Mouse (Mus musculus) embryo, embryonic 11 days (tissue): ENCODE results near the gene Kidins220.

Source experiments
- DNase-seq: peaks from one replicate; pipeline ENCODE4 v3.0.0-alpha.2; 2015

The Kidins220 gene

GRCm38 (mm10) chr12:25093241-25093774, 118.6 kb downstream of the Kidins220 start:
- peak; percentile 31 for DNase-seq

- peak; percentile 64 for DNase-seq
These were observed 120.1 kb downstream of the Kidins220 start for GRCm38 (mm10) chr12:25094621-25095521.

DNA sequence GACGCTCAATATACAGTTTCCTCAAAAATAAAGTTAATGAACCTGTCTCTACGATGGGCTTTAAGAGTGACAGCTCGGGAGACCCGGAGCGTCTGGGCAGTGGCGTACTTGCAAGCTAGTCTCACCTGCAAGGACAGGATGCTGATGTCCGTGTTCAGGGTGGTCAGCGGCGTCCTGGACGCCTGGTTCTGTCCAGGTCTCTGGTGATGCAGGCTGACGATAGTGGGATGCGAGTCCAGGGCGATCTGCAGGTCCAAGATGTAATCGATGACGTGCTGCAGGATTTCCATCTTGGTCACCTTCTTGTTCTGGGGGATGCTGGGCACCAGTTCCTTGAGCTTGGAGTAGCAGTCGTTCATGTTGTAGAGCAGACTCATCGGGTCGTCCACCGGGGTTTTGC, 120.8 kb downstream of the Kidins220 start:
- DNase-seq: no peak

- DNase-seq: peak; percentile 97
These were observed 121.4 kb downstream of the Kidins220 start for GRCm38 (mm10) chr12:25095974-25096639.

GRCm38 (mm10) chr12:25096640-25097051, 121.9 kb downstream of the Kidins220 start:
- peak; percentile 71 for DNase-seq

DNA sequence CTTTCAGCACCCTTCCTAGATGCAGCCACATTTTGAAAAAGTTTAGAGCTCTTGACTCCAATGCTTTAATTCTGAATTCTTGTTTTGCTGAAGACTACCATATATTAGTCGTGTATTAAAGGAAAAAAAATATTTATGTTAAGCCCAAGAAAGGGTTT, 122.2 kb downstream of the Kidins220 start, which contains the start of gene Id2:
Id2 (minus strand) TSS at position 89 of the 158 bp plus-strand sequence.
- no peak for DNase-seq

GRCm38 (mm10) chr12:25097210-25098160, 122.8 kb downstream of the Kidins220 start:
- peak; percentile 85 for DNase-seq

DNA sequence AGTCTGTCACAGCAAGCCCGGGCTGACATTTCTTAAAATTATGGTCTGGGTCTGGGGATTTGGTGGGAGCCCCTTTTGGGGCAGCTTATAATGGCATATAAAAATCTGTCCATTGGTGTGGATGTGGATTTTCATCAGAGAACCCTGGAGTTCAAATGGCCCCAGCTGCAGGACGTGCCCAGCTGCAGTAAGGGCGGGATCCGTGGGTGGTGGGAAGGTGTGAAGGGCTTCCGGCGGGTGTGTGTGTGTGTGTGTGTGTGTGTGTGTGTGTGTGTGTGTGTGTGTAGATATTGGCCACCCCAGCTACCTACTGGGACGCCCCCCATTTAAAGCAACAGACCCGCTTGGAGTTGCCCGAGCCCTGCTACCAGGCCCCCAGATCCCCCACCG, 123.4 kb downstream of the Kidins220 start:
- DNase-seq: no peak

GRCm38 (mm10) chr12:25098561-25099312, 124.0 kb downstream of the Kidins220 start:
- peak; percentile 99 for DNase-seq

- DNase-seq: peak; percentile 87
These were observed 124.5 kb downstream of the Kidins220 start for GRCm38 (mm10) chr12:25099313-25099562.

- DNase-seq: peak; percentile 73
These were observed 125.1 kb downstream of the Kidins220 start for GRCm38 (mm10) chr12:25099563-25100408.

- peak; percentile 89 for DNase-seq
These were observed 125.9 kb downstream of the Kidins220 start for GRCm38 (mm10) chr12:25100411-25101217.

- peak; percentile 59 for DNase-seq
These were observed 126.7 kb downstream of the Kidins220 start for GRCm38 (mm10) chr12:25101389-25101788.

GRCm38 (mm10) chr12:25103911-25104310, 129.2 kb downstream of the Kidins220 start:
- no peak for DNase-seq

- no peak for DNase-seq
These were observed 129.8 kb downstream of the Kidins220 start for GRCm38 (mm10) chr12:25104541-25104940.

GRCm38 (mm10) chr12:25108865-25109264, 134.1 kb downstream of the Kidins220 start:
- no peak for DNase-seq

DNA sequence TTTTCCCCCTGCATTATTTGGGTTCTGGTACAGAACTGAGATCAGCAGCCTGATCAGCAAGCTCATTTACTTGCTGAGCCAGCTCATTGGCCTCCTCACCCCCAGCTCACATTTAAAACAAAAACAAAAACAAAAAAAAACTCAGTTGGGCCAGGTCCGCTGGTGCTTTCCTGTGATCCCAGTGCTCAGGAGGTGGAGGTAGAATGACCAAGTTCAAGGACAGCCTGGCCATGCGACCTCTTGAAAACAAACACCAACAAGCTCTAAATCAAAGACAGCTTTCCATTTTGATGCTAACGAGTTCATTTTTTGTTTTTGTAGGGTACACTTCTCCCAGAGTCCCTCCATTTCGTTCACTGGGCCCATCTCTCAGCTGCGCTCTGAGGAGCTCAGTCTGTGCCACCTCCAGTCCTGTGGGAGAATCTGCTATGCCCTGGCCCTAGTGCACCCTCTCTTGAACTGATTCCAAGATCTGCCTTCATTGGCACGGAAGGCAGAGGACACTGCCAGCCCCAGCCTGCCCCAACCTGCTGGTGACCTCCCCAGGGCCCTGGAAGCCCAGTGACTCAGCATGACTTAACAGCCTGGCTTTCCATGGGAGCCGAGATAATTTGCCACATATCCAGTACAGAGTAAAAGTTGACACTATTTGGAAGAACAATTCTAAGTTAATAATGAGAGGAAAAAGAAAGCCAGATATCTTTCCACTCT, 135.4 kb downstream of the Kidins220 start:
- DNase-seq: no peak

DNA sequence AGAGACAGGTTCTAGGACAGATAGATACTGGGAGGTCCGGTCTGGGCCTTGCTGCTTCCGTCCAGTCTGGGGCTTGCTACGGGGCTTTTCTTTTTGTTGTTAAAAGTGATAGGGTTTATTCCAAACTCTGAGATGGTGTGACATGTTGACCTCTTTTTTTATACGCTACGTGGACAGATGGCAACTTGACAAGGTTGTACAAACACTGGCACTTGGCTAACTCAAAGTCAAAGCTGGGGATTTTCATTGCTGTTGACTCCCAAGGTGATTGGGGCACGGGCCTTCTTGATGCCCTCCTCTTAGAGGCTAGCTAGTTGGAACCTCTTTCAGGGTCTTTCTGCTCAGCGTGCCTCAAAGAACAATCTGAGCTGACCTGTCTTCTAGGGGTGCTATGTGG, 136.0 kb downstream of the Kidins220 start:
- no peak for DNase-seq
